Mouse (Mus musculus) hindbrain, embryonic 14.5 days (tissue): ENCODE data around the gene Lfng. TPM values are rescaled to one million over a fixed set of nuclear protein-coding genes. Genes with fewer than 3 reads are reported as not detected.

Source experiments
- ATAC-seq: fragments of 200-750 bp; cut with Nextera tagmentation; 2 replicates; pipeline ENCODE4 v1.8.0; 2017; ENCODE audit warnings: moderate number of reproducible peaks, mild to moderate bottlenecking, moderate TSS enrichment, moderate library complexity; ENCODE audit not compliant: low FRiP score
- DNase-seq: peaks from one replicate; pipeline ENCODE4 v3.0.0-alpha.2; 2015; ENCODE audit warnings: low spot score
- H3K27ac ChIP-seq: fragments of 300-500 bp; sonication (generic); 2 replicates; pipeline ENCODE4 v1.5.1; 2014; ENCODE audit warnings: mild to moderate bottlenecking, moderate library complexity
- H3K27me3 ChIP-seq: fragments of 300-500 bp; sonication (generic); 2 replicates; pipeline ENCODE4 v1.6.1; 2014; ENCODE audit warnings: mild to moderate bottlenecking, low read length, mixed read lengths; ENCODE audit not compliant: control insufficient read depth, insufficient read depth
- H3K36me3 ChIP-seq: fragments of 300-500 bp; sonication (generic); replicated peaks from 2 replicates; pipeline ENCODE4 v1.6.1; 2014; ENCODE audit not compliant: control insufficient read depth, insufficient read depth
- H3K4me1 ChIP-seq: fragments of 300-500 bp; sonication (generic); replicated peaks from 2 replicates; pipeline ENCODE4 v1.6.1; 2014; ENCODE audit warnings: antibody characterized with exemption, low read length, mixed read lengths; ENCODE audit not compliant: control insufficient read depth, insufficient read depth
- H3K4me2 ChIP-seq: fragments of 300-500 bp; sonication (generic); replicated peaks from 2 replicates; pipeline ENCODE4 v1.6.1; 2014; ENCODE audit warnings: mild to moderate bottlenecking, moderate library complexity
- H3K4me3 ChIP-seq: fragments of 300-500 bp; sonication (generic); replicated peaks from 2 replicates; pipeline ENCODE4 v1.5.1; 2014; ENCODE audit warnings: mild to moderate bottlenecking, low read length
- H3K9ac ChIP-seq: fragments of 300-500 bp; sonication (generic); 2 replicates; pipeline ENCODE4 v1.6.1; 2014
- H3K9me3 ChIP-seq: fragments of 300-500 bp; sonication (generic); 2 replicates; pipeline ENCODE4 v1.6.1; 2016; ENCODE audit warnings: low read length; ENCODE audit not compliant: control insufficient read depth
- WGBS: fragments of 180-500 bp; shearing (Covaris S2); extraction: QIAGEN DNeasy Blood & Tissue Kit; methylation state at CpG from one replicate; pipeline ENCODE4 v1.1.7; 2014; 5-methylcytosine and 5-hydroxymethylcytosine counted together
- polyA plus RNA-seq: library from polyadenylated mRNA; unstranded; fragments of >200 nt; fragmentation: Nextera tagmentation; extraction: Ambion mirVana; gene quantifications from 2 replicates; pipeline ENCODE4 v1.2.1, GENCODE M21; 2014

Gene Lfng
- polyA plus RNA-seq, 1 experiment from 2014 or later, result 25.7 TPM

GRCm38 (mm10) chr5:140660398-140660797 is 53.3 kb downstream of the Lfng start:
- DNase-seq, result no peak
- Histone ChIP-seq H3K4me3 (no peak overlapping the region), H3K27me3 (no peaks in the 10 kb centered on the region), H3K4me2 (no peak overlapping the region), H3K9ac (no peak overlapping the region), H3K9me3 (no peaks in the 10 kb centered on the region), H3K27ac (peak overlapping the region; percentile 77), H3K36me3 (peaks cover 5% of the 10 kb centered on the region), H3K4me1 (peaks cover 24% of the 10 kb centered on the region)
- ATAC-seq, result no peak
- 73% methylated on average over 1 of the region's 1 CpGs for WGBS

DNA sequence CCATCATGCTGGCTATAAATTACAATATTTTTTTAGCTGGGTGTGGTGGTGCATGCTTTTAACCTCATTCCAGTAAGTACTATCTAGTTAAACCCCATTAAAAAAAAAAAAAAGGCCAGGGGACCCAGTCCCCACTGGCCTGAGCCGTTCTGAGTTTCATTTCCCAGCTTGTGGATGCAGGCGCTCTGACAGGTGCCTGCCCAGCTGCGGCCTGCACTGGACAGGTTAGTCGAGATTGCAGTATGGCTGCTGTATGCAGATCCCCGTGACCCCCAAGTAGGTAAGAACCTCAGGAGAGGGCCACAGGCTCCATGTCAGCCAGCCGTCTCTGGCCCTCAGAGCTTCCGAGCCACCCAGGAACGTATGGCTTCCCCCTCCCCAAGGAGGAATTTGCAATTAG is 54.3 kb downstream of the Lfng start:
- Histone ChIP-seq H3K9me3 (no peaks in the 10 kb centered on the region), H3K36me3 (peaks cover 5% of the 10 kb centered on the region), H3K27me3 (no peaks in the 10 kb centered on the region), H3K9ac (no peak overlapping the region), H3K4me2 (no peak overlapping the region), H3K4me1 (peaks cover 24% of the 10 kb centered on the region), H3K27ac (no peak overlapping the region), H3K4me3 (no peak overlapping the region)
- no peak for ATAC-seq
- WGBS, result 77% methylated on average over 8 of the region's 8 CpGs
- DNase-seq, result no peak

GRCm38 (mm10) chr5:140661875-140662643 is 54.9 kb downstream of the Lfng start:
- H3K9me3 ChIP-seq, result no peaks in the 10 kb centered on the region
- H3K4me3 ChIP-seq, result no peak overlapping the region
- no peak overlapping the region for H3K4me2 ChIP-seq
- DNase-seq (no peak), ATAC-seq (no peak)
- peaks cover 7% of the 10 kb centered on the region for H3K36me3 ChIP-seq
- peaks cover 24% of the 10 kb centered on the region for H3K4me1 ChIP-seq
- no peaks in the 10 kb centered on the region for H3K27me3 ChIP-seq
- WGBS, result 68% methylated on average over 12 of the region's 12 CpGs
- H3K27ac ChIP-seq, result no peak overlapping the region
- no peak overlapping the region for H3K9ac ChIP-seq

- 70% methylated on average over 17 of the region's 17 CpGs for WGBS
- H3K4me3 ChIP-seq, result no peak overlapping the region
- peaks cover 17% of the 10 kb centered on the region for H3K36me3 ChIP-seq
- H3K9me3 ChIP-seq, result no peaks in the 10 kb centered on the region
- H3K27me3 ChIP-seq, result no peaks in the 10 kb centered on the region
- H3K4me1 ChIP-seq, result peaks cover 24% of the 10 kb centered on the region
- no peak for ATAC-seq
- H3K4me2 ChIP-seq, result no peak overlapping the region
- H3K9ac ChIP-seq, result no peak overlapping the region
- DNase-seq, result no peak
- no peak overlapping the region for H3K27ac ChIP-seq
Observed at GRCm38 (mm10) chr5:140662741-140663592, 55.8 kb downstream of the Lfng start.

DNA sequence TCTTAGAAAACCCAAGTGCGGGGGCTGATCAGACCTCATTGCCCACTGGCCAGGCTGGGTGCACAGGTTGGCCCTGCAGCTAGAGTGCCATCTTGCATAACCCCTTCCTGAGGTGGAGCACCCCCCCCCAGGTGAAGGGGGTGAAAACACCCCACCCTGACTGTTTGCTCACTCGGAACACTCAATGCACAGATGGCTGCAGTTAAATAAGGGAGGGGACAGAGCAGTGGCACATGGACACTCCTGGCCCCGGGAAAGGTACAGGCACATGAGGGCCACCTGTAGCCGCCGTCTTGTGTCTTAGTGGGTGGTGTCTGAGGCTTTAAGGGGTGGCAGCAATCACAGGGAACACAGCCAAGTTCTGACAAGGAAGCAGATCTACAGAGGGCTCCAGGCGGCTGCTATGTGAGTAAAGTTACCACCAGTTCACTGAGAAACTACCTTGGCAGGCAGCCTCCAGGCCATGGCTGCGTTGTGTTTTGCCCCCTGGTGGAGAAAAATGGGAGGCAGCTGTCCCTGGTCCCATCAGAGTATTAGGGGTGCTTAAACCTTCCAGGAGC is 56.6 kb downstream of the Lfng start:
- Histone ChIP-seq H3K27ac (no peak overlapping the region), H3K36me3 (peaks cover 22% of the 10 kb centered on the region), H3K4me2 (no peak overlapping the region), H3K27me3 (no peaks in the 10 kb centered on the region), H3K9ac (no peak overlapping the region), H3K4me1 (peaks cover 24% of the 10 kb centered on the region), H3K4me3 (no peak overlapping the region), H3K9me3 (no peaks in the 10 kb centered on the region)
- no peak for DNase-seq
- 60% methylated on average over 7 of the region's 7 CpGs for WGBS
- no peak for ATAC-seq

Other genes with a start within 250 kb of the Lfng start
- 14.2 and 15.9 TPM in 2 replicates for gene Snx8, start 218.1 kb upstream of the Lfng start, polyA plus RNA-seq
- 93.6 and 112 TPM in 2 replicates for gene Eif3b, start 188.0 kb upstream of the Lfng start, polyA plus RNA-seq
- gene Gm4869, start 161.7 kb upstream of the Lfng start, polyA plus RNA-seq, result not detected in 2 replicates
- 22.9 and 23.4 TPM in 2 replicates for gene Chst12, start 101.8 kb upstream of the Lfng start, polyA plus RNA-seq
- 0.61 TPM in 1 of 2 replicates, not detected in the other for gene Grifin, start 42.2 kb upstream of the Lfng start, polyA plus RNA-seq
- 95.0 and 98.9 TPM in 2 replicates for gene Ttyh3, start 41.7 kb downstream of the Lfng start, polyA plus RNA-seq
- 20.3 and 22.5 TPM in 2 replicates for gene Iqce, start 95.1 kb downstream of the Lfng start, polyA plus RNA-seq
- 19.1 and 19.8 TPM in 2 replicates for gene Brat1, start 97.7 kb downstream of the Lfng start, polyA plus RNA-seq
- gene Amz1, start 116.8 kb downstream of the Lfng start, polyA plus RNA-seq, result 3.7 and 3.9 TPM in 2 replicates
- 23.8 and 25.0 TPM in 2 replicates for gene Gna12, start 223.1 kb downstream of the Lfng start, polyA plus RNA-seq